Mouse (Mus musculus): ENCODE results near the gene Tnfrsf8.

- TF ChIP-seq EP300 (IDR thresholded peaks at IDR 0.05; ENCODE audit: low read depth) (no peak), CTCF (IDR thresholded peaks at IDR 0.05; ENCODE audit: low read depth) (no peak)
Observed at GRCm38 (mm10) chr4:145247556-145247955, 67.4 kb downstream of the Tnfrsf8 start.
